Mouse (Mus musculus) CD4-positive, CD25-positive, alpha-beta regulatory T cell, adult 4 months (primary cell): ENCODE results near the gene Gm45716. TPM values are rescaled to one million over a fixed set of nuclear protein-coding genes. Genes with fewer than 3 reads are reported as not detected.

Source experiments
- ATAC-seq: one replicate; pipeline ENCODE4 v1.8.0; 2017
- polyA plus RNA-seq, 2 experiments: library from polyadenylated mRNA; unstranded; fragments of 100-300 nt; shearing (Covaris generic); gene quantifications; one replicate each; pipeline ENCODE4 v1.2.1; 2017

Gene Gm45716
- polyA plus RNA-seq, 2 experiments from 2014 or later: 3.1 to 4.9 TPM

- ATAC-seq: no peak
Measured at GRCm38 (mm10) chr11:90284623-90285022, 97.1 kb downstream of the Gm45716 start.

- ATAC-seq: no peak
Measured at GRCm38 (mm10) chr11:90286550-90287154, 99.2 kb downstream of the Gm45716 start.

GRCm38 (mm10) chr11:90291156-90291555, 103.7 kb downstream of the Gm45716 start:
- no peak for ATAC-seq

- ATAC-seq: no peak
Measured at GRCm38 (mm10) chr11:90292766-90293165, 105.3 kb downstream of the Gm45716 start.

- ATAC-seq: no peak
Measured at GRCm38 (mm10) chr11:90294622-90295021, 107.1 kb downstream of the Gm45716 start.

Other genes with a start within 250 kb of the Gm45716 start
- 10 to 100 TPM in 1 of 2 experiments, 1 to 10 TPM in 1; 9.1 to 14.5 TPM for gene Pctp, start 184.8 kb upstream of the Gm45716 start, polyA plus RNA-seq
- gene Tmem100, start 157.3 kb upstream of the Gm45716 start, polyA plus RNA-seq: not detected
- 10 to 100 TPM; 20.8 to 21.5 TPM for gene Mmd, start 61.8 kb downstream of the Gm45716 start, polyA plus RNA-seq
- 1 to 10 TPM; 1.4 to 2.5 TPM for gene Hlf, start 203.2 kb downstream of the Gm45716 start, polyA plus RNA-seq